In genomic region chr11:78346326-78347069, GRCm38 (mm10) we compare ENCODE assay signal across 15 mouse cellular contexts. TPM values are rescaled to one million over a fixed set of nuclear protein-coding genes. Genes with fewer than 3 reads are reported as not detected.
DNase-seq lines count a peak whose midpoint lies in the region; ATAC-seq and TF ChIP-seq lines count a peak whose summit lies in the region.
"Had no signal": no experiment of that assay in that cellular context is flagged by ENCODE, and none has a peak within 500 bp of the region (broad histone marks: within the 10 kb centered on the region; RNA-seq: fewer than 3 reads in every experiment).

No protein-coding gene starts in this region.

- no peak overlapping the region for H3K27ac ChIP-seq in limb, embryonic 13.5 days
- no peak overlapping the region for H3K27ac ChIP-seq in limb, embryonic 10.5 days
- peak overlapping the region; percentile 85 for H3K27ac ChIP-seq in bone marrow, adult 2 months (ENCODE audit: control insufficient read depth, insufficient read depth, low read depth, low read length, poor library complexity)
- H3K27ac ChIP-seq in liver, postnatal 0 days (ENCODE audit: low read depth), result peak overlapping the region; percentile 90
- H3K27ac ChIP-seq in hindbrain, embryonic 16.5 days (ENCODE audit: low read depth, low read length), result no peak overlapping the region
- H3K27ac ChIP-seq: left cerebral cortex, adult 2 months had no signal

- peak; percentile 59 for DNase-seq in adrenal gland, postnatal 10 days
- DNase-seq in adrenal gland, postnatal 36 days, result no peak
- no peak for DNase-seq in limb, embryonic 10.5 days (ENCODE audit: low spot score)
- DNase-seq in liver, postnatal 0 days, result no peak
- no peak for DNase-seq in thymus, postnatal 25 days

- H3K9ac ChIP-seq in limb, embryonic 13.5 days, result peak overlapping the region; percentile 45; the same call in 1 of the 2 replicates
- H3K9ac ChIP-seq in liver, postnatal 0 days (replicated peaks), result no peak overlapping the region
- H3K9ac ChIP-seq in hindbrain, embryonic 16.5 days (ENCODE audit: low read depth, low read length), result no peak overlapping the region
- H3K9ac ChIP-seq: lung, embryonic 14.5 days had no signal

- peaks cover 30% of the 10 kb centered on the region for H3K36me3 ChIP-seq in limb, embryonic 13.5 days
- peaks cover 48% of the 10 kb centered on the region for H3K36me3 ChIP-seq in limb, embryonic 10.5 days
- H3K36me3 ChIP-seq in liver, postnatal 0 days (replicated peaks; ENCODE audit: insufficient read depth, low read length), result peaks cover 14% of the 10 kb centered on the region
- H3K36me3 ChIP-seq in hindbrain, embryonic 16.5 days (ENCODE audit: control insufficient read depth, insufficient read depth, low read length), result peaks cover 9% of the 10 kb centered on the region

- WGBS in limb, embryonic 13.5 days, result 72% methylated on average over 6 of the region's 6 CpGs
- WGBS in limb, embryonic 10.5 days, result 92% methylated on average over 6 of the region's 6 CpGs
- 59% methylated on average over 6 of the region's 6 CpGs for WGBS in bone marrow, adult 2 months
- 72% methylated on average over 6 of the region's 6 CpGs for WGBS in liver, postnatal 0 days (ENCODE audit: insufficient replicate concordance)
- WGBS in hindbrain, embryonic 16.5 days, result 88% methylated on average over 6 of the region's 6 CpGs

- H3K4me3 ChIP-seq in limb, embryonic 13.5 days, result no peak overlapping the region
- H3K4me3 ChIP-seq in limb, embryonic 10.5 days, result no peak overlapping the region
- H3K4me3 ChIP-seq in bone marrow, adult 2 months (replicated peaks; ENCODE audit: control insufficient read depth, low read depth, low read length), result peak overlapping the region; percentile 14
- H3K4me3 ChIP-seq in liver, postnatal 0 days (ENCODE audit: low read depth, low read length), result no peak overlapping the region
- H3K4me3 ChIP-seq in hindbrain, embryonic 16.5 days (ENCODE audit: low read length), result no peak overlapping the region
- H3K4me3 ChIP-seq: left cerebral cortex, adult 2 months had no signal

- no peaks in the 10 kb centered on the region for H3K27me3 ChIP-seq in limb, embryonic 13.5 days
- no peaks in the 10 kb centered on the region for H3K27me3 ChIP-seq in limb, embryonic 10.5 days (ENCODE audit: low read depth, poor library complexity, severe bottlenecking)
- no peaks in the 10 kb centered on the region for H3K27me3 ChIP-seq in liver, postnatal 0 days (ENCODE audit: insufficient read depth, low read length)
- no peaks in the 10 kb centered on the region for H3K27me3 ChIP-seq in hindbrain, embryonic 16.5 days (replicated peaks; ENCODE audit: control insufficient read depth, insufficient read depth, low read length)

- H3K4me1 ChIP-seq in limb, embryonic 13.5 days, result peaks cover 45% of the 10 kb centered on the region
- H3K4me1 ChIP-seq in limb, embryonic 10.5 days, result peaks cover 47% of the 10 kb centered on the region
- peaks cover 8% of the 10 kb centered on the region for H3K4me1 ChIP-seq in bone marrow, adult 2 months (ENCODE audit: control insufficient read depth, insufficient read depth, low read length)
- H3K4me1 ChIP-seq in liver, postnatal 0 days (ENCODE audit: insufficient read depth), result peaks cover 65% of the 10 kb centered on the region
- peaks cover 30% of the 10 kb centered on the region for H3K4me1 ChIP-seq in hindbrain, embryonic 16.5 days (ENCODE audit: control insufficient read depth, insufficient read depth, low read depth, low read length)

- no peak for ATAC-seq in limb, embryonic 13.5 days (ENCODE audit: low FRiP score, low read depth)
- no peak for ATAC-seq in liver, postnatal 0 days
- no peak for ATAC-seq in hindbrain, embryonic 16.5 days

- TF ChIP-seq POLR2A in bone marrow, adult 2 months (IDR thresholded peaks at IDR 0.05; ENCODE audit: borderline replicate concordance, control insufficient read depth, low read depth, low read length), result no peak

- H3K4me2 ChIP-seq in limb, embryonic 13.5 days (replicated peaks), result 0 out of 2 replicates have a peak overlapping the region, but pooled peaks have one; percentile 89
- peak overlapping the region; percentile 95 for H3K4me2 ChIP-seq in liver, postnatal 0 days (ENCODE audit: low read depth, low read length)
- H3K4me2 ChIP-seq in hindbrain, embryonic 16.5 days (ENCODE audit: low read length), result no peak overlapping the region
- H3K4me2 ChIP-seq: lung, embryonic 14.5 days had no signal

- TF ChIP-seq EP300 in liver, postnatal 0 days (IDR thresholded peaks at IDR 0.05; ENCODE audit: low read depth), result no peak

- no peaks in the 10 kb centered on the region for H3K9me3 ChIP-seq in limb, embryonic 13.5 days
- H3K9me3 ChIP-seq in limb, embryonic 10.5 days (replicated peaks), result no peaks in the 10 kb centered on the region
- no peaks in the 10 kb centered on the region for H3K9me3 ChIP-seq in liver, postnatal 0 days (ENCODE audit: low read length)
- no peaks in the 10 kb centered on the region for H3K9me3 ChIP-seq in hindbrain, embryonic 16.5 days (ENCODE audit: control insufficient read depth, low read length)

- no peak for TF ChIP-seq CTCF in bone marrow, adult 2 months (IDR thresholded peaks at IDR 0.05; ENCODE audit: control insufficient read depth, insufficient read depth, low read length)
- no peak for TF ChIP-seq CTCF in liver, postnatal 0 days (IDR thresholded peaks at IDR 0.05; ENCODE audit: low read depth)

RNA-seq across cellular contexts. Expression of gene Unc119, which starts 3.2 kb away (rescaled TPM):
- total RNA-seq in adrenal gland, postnatal 10 days (2021), result 10 to 100 TPM; 36.1 to 42.5 TPM
- total RNA-seq in adrenal gland, postnatal 36 days (2021), result 10 to 100 TPM; 32.8 to 37.3 TPM
- polyA plus RNA-seq in limb, embryonic 13.5 days (2015; fragmentation: Nextera tagmentation; extraction: Ambion mirVana), result 70.1 and 74.7 TPM in 2 replicates
- 77.9 and 83.0 TPM in 2 replicates for polyA plus RNA-seq in limb, embryonic 10.5 days (2016; fragmentation: Nextera tagmentation; extraction: Ambion mirVana)
- 35.6 and 71.9 TPM in 2 replicates for polyA plus RNA-seq in bone marrow, adult 2 months (2011; ENCODE audit: insufficient read depth, insufficient read length, low replicate concordance, missing spikeins)
- polyA plus RNA-seq in liver, postnatal 0 days (2015; fragmentation: Nextera tagmentation; extraction: Ambion mirVana), result 63.7 and 77.0 TPM in 2 replicates
- 86.5 and 91.1 TPM in 2 replicates for polyA plus RNA-seq in hindbrain, embryonic 16.5 days (2015; fragmentation: Nextera tagmentation; extraction: Ambion mirVana)

RNA-seq across cellular contexts. Expression of gene Pigs, which starts 18.3 kb away (rescaled TPM):
- 10 to 100 TPM; 40.1 to 40.3 TPM for total RNA-seq in adrenal gland, postnatal 10 days (2021)
- 10 to 100 TPM; 54.0 to 57.7 TPM for total RNA-seq in adrenal gland, postnatal 36 days (2021)
- polyA plus RNA-seq in limb, embryonic 13.5 days (2015; fragmentation: Nextera tagmentation; extraction: Ambion mirVana), result 88.5 and 88.9 TPM in 2 replicates
- polyA plus RNA-seq in limb, embryonic 10.5 days (2016; fragmentation: Nextera tagmentation; extraction: Ambion mirVana), result 80.3 and 83.6 TPM in 2 replicates
- 7.3 and 16.7 TPM in 2 replicates for polyA plus RNA-seq in bone marrow, adult 2 months (2011; ENCODE audit: insufficient read depth, insufficient read length, low replicate concordance, missing spikeins)
- 33.1 and 34.6 TPM in 2 replicates for polyA plus RNA-seq in liver, postnatal 0 days (2015; fragmentation: Nextera tagmentation; extraction: Ambion mirVana)
- 101 and 107 TPM in 2 replicates for polyA plus RNA-seq in hindbrain, embryonic 16.5 days (2015; fragmentation: Nextera tagmentation; extraction: Ambion mirVana)

RNA-seq across cellular contexts. Expression of gene Aldoc, which starts 23.7 kb away (rescaled TPM):
- total RNA-seq in adrenal gland, postnatal 10 days (2021), result 1 to 10 TPM; 8.3 to 8.6 TPM
- total RNA-seq in adrenal gland, postnatal 36 days (2021), result 10 to 100 TPM; 11.7 to 21.6 TPM
- polyA plus RNA-seq in limb, embryonic 13.5 days (2015; fragmentation: Nextera tagmentation; extraction: Ambion mirVana), result 6.5 and 6.6 TPM in 2 replicates
- polyA plus RNA-seq in limb, embryonic 10.5 days (2016; fragmentation: Nextera tagmentation; extraction: Ambion mirVana), result 2.0 and 4.3 TPM in 2 replicates
- polyA plus RNA-seq in bone marrow, adult 2 months (2011; ENCODE audit: insufficient read depth, insufficient read length, low replicate concordance, missing spikeins), result 2.9 and 8.4 TPM in 2 replicates
- 12.1 and 15.4 TPM in 2 replicates for polyA plus RNA-seq in liver, postnatal 0 days (2015; fragmentation: Nextera tagmentation; extraction: Ambion mirVana)
- polyA plus RNA-seq in hindbrain, embryonic 16.5 days (2015; fragmentation: Nextera tagmentation; extraction: Ambion mirVana), result 390 and 562 TPM in 2 replicates

RNA-seq across cellular contexts. Expression of gene Foxn1, which starts 39.9 kb away (rescaled TPM):
- total RNA-seq in adrenal gland, postnatal 10 days (2021), result under 1 TPM in 1 of 2 experiments, not detected in 1; 0.09 TPM
- under 1 TPM in 1 of 2 experiments, not detected in 1; 0.30 TPM for total RNA-seq in adrenal gland, postnatal 36 days (2021)
- 0.24 and 0.48 TPM in 2 replicates for polyA plus RNA-seq in limb, embryonic 13.5 days (2015; fragmentation: Nextera tagmentation; extraction: Ambion mirVana)
- polyA plus RNA-seq in limb, embryonic 10.5 days (2016; fragmentation: Nextera tagmentation; extraction: Ambion mirVana), result 0.06 TPM in 1 of 2 replicates, not detected in the other
- not detected in 2 replicates for polyA plus RNA-seq in bone marrow, adult 2 months (2011; ENCODE audit: insufficient read depth, insufficient read length, low replicate concordance, missing spikeins)
- not detected in 2 replicates for polyA plus RNA-seq in liver, postnatal 0 days (2015; fragmentation: Nextera tagmentation; extraction: Ambion mirVana)
- polyA plus RNA-seq in hindbrain, embryonic 16.5 days (2015; fragmentation: Nextera tagmentation; extraction: Ambion mirVana), result not detected in 2 replicates
- total RNA-seq: common myeloid progenitor, adult 5-6 weeks; gastrocnemius, postnatal 25 days; heart, postnatal 36 days; left cerebral cortex, adult 2 months; monocyte, adult 5-6 weeks had no signal
- polyA plus RNA-seq: intestine, postnatal 0 days; lung, embryonic 14.5 days had no signal

RNA-seq across cellular contexts. Expression of gene Spag5, which starts 45.2 kb away (rescaled TPM):
- total RNA-seq in adrenal gland, postnatal 10 days (2021), result 10 to 100 TPM; 11.2 to 16.1 TPM
- 1 to 10 TPM; 4.1 to 4.3 TPM for total RNA-seq in adrenal gland, postnatal 36 days (2021)
- polyA plus RNA-seq in limb, embryonic 13.5 days (2015; fragmentation: Nextera tagmentation; extraction: Ambion mirVana), result 39.6 and 45.8 TPM in 2 replicates
- polyA plus RNA-seq in limb, embryonic 10.5 days (2016; fragmentation: Nextera tagmentation; extraction: Ambion mirVana), result 72.8 and 84.8 TPM in 2 replicates
- polyA plus RNA-seq in bone marrow, adult 2 months (2011; ENCODE audit: insufficient read depth, insufficient read length, low replicate concordance, missing spikeins), result 70.4 and 91.6 TPM in 2 replicates
- polyA plus RNA-seq in liver, postnatal 0 days (2015; fragmentation: Nextera tagmentation; extraction: Ambion mirVana), result 9.8 and 11.4 TPM in 2 replicates
- polyA plus RNA-seq in hindbrain, embryonic 16.5 days (2015; fragmentation: Nextera tagmentation; extraction: Ambion mirVana), result 10.5 and 11.2 TPM in 2 replicates

Comparison
In these comparisons a context has a peak if more than half of its experiments do, and no peak if none do; other contexts are left out.
1. H3K27ac ChIP-seq: peak in bone marrow, adult 2 months (single experiment) and liver, postnatal 0 days (single experiment); none in limb, embryonic 13.5 days (single experiment), limb, embryonic 10.5 days (single experiment) and hindbrain, embryonic 16.5 days (single experiment).
2. RNA of gene Aldoc, which starts 23.7 kb away (polyA plus RNA-seq): 390 to 562 TPM in hindbrain, embryonic 16.5 days; 12.1 to 15.4 TPM in liver, postnatal 0 days, 2.9 to 8.4 TPM in bone marrow, adult 2 months, 6.5 to 6.6 TPM in limb, embryonic 13.5 days and 2.0 to 4.3 TPM in limb, embryonic 10.5 days; every median in the first group is over 10 times any median in the second.